Mouse (Mus musculus) embryonic facial prominence, embryonic 11.5 days (tissue): ENCODE results near the gene Kcnk4. TPM values are rescaled to one million over a fixed set of nuclear protein-coding genes. Genes with fewer than 3 reads are reported as not detected.
A peak's percentile ranks its signal among the peaks of the same experiment; 100 is the strongest.

Source experiments
- ATAC-seq: fragments of 200-750 bp; cut with Nextera tagmentation; replicated peaks from 2 replicates; pipeline ENCODE4 v1.8.0; 2017; ENCODE audit warnings: low read depth; ENCODE audit not compliant: insufficient number of reproducible peaks, low FRiP score, low TSS enrichment
- DNase-seq: peaks from one replicate; pipeline ENCODE4 v3.0.0-alpha.2; 2015; ENCODE audit warnings: low spot score
- H3K27ac ChIP-seq: fragments of 300-500 bp; sonication (generic); replicated peaks from 2 replicates; pipeline ENCODE4 v1.5.1; 2014; ENCODE audit warnings: mild to moderate bottlenecking, low read depth, low read length, control low read depth
- H3K27me3 ChIP-seq: fragments of 300-500 bp; sonication (generic); 2 replicates; pipeline ENCODE4 v1.6.1; 2014; ENCODE audit warnings: mild to moderate bottlenecking, low read length, moderate library complexity, mixed read lengths; ENCODE audit not compliant: control insufficient read depth, insufficient read depth
- H3K36me3 ChIP-seq: fragments of 300-500 bp; sonication (generic); replicated peaks from 2 replicates; pipeline ENCODE4 v1.6.1; 2014; ENCODE audit warnings: low read depth, mild to moderate bottlenecking, low read length, moderate library complexity, mixed read lengths; ENCODE audit not compliant: control insufficient read depth, insufficient read depth
- H3K4me1 ChIP-seq: fragments of 300-500 bp; sonication (generic); 2 replicates; pipeline ENCODE4 v1.6.1; 2014; ENCODE audit warnings: low read length, mixed read lengths; ENCODE audit not compliant: control insufficient read depth, insufficient read depth
- H3K4me2 ChIP-seq: fragments of 300-500 bp; sonication (generic); 2 replicates; pipeline ENCODE4 v1.6.1; 2014; ENCODE audit warnings: low read depth, mild to moderate bottlenecking, control low read depth, low read length, moderate library complexity
- H3K4me3 ChIP-seq: fragments of 300-500 bp; sonication (generic); 2 replicates; pipeline ENCODE4 v1.5.1; 2014; ENCODE audit warnings: low read depth, low read length, control low read depth
- H3K9ac ChIP-seq: fragments of 300-500 bp; sonication (generic); replicated peaks from 2 replicates; pipeline ENCODE4 v1.6.1; 2014; ENCODE audit warnings: mild to moderate bottlenecking, control low read depth, low read length
- H3K9me3 ChIP-seq: fragments of 300-500 bp; sonication (generic); replicated peaks from 2 replicates; pipeline ENCODE4 v1.6.1; 2016; ENCODE audit warnings: mild to moderate bottlenecking, low read length, inconsistent platforms, mixed read lengths; ENCODE audit not compliant: control insufficient read depth
- WGBS: fragments of 180-500 bp; shearing (Covaris S2); extraction: QIAGEN DNeasy Blood & Tissue Kit; methylation state at CpG from one replicate; pipeline ENCODE4 v1.1.7; 2014; 5-methylcytosine and 5-hydroxymethylcytosine counted together
- polyA plus RNA-seq: library from polyadenylated mRNA; unstranded; fragments of >200 nt; fragmentation: Nextera tagmentation; extraction: Ambion mirVana; gene quantifications from 2 replicates; pipeline ENCODE4 v1.2.1, GENCODE M21; 2014

Kcnk4 gene
- polyA plus RNA-seq, 1 experiment from 2014 or later = 0.32 TPM

DNA sequence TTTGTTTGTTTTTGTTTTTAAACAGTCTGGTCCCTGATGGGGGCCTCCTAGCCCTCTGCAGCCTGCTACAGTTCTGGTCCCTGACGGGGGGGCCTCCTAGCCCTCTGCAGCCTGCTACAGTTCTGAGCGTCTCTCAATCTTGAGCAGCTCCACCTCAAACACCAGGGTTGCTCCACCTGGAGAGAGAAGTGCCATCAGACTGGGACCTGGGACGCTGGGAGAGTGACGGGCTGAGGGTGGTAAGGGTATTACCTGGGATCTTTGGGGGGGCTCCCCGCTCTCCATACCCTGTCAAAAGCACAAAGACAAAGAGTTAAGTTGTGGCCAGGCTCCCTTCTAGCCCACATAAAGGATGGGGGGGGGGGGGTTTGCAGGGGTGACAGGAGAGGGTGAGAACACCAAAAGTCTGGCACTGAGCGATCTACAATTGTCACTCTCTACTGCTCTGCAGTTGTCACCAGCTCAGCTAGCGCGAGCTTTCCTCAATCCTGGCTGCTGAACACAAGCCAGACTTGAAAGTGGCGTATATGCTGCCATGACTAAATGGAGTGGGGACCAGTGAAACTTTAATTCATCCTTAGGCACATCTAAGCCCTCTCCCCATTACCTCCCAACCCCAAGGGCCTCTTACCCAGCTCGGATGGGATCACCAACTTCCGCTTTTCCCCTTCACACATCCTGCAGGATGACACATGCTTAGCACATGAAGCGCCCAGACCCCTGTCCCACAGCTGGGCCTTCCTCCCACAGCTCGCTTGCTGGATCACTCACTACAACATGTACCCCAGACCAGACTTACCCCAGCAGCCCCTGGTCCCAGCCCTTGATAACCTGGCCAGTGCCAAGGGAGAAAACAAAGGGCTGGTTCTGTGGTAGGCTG is 43.7 kb upstream of the Kcnk4 start:
- ATAC-seq (no peak), DNase-seq (no peak)
- Histone ChIP-seq H3K4me3 (no peak overlapping the region), H3K36me3 (no peaks in the 10 kb centered on the region), H3K9ac (no peak overlapping the region), H3K27me3 (no peaks in the 10 kb centered on the region), H3K9me3 (no peaks in the 10 kb centered on the region), H3K4me1 (no peaks in the 10 kb centered on the region; the same call in 1 of the 2 replicates), H3K27ac (no peak overlapping the region), H3K4me2 (no peak overlapping the region; the same call in 1 of the 2 replicates)
- 84% methylated on average over 13 of the region's 13 CpGs for WGBS

DNA sequence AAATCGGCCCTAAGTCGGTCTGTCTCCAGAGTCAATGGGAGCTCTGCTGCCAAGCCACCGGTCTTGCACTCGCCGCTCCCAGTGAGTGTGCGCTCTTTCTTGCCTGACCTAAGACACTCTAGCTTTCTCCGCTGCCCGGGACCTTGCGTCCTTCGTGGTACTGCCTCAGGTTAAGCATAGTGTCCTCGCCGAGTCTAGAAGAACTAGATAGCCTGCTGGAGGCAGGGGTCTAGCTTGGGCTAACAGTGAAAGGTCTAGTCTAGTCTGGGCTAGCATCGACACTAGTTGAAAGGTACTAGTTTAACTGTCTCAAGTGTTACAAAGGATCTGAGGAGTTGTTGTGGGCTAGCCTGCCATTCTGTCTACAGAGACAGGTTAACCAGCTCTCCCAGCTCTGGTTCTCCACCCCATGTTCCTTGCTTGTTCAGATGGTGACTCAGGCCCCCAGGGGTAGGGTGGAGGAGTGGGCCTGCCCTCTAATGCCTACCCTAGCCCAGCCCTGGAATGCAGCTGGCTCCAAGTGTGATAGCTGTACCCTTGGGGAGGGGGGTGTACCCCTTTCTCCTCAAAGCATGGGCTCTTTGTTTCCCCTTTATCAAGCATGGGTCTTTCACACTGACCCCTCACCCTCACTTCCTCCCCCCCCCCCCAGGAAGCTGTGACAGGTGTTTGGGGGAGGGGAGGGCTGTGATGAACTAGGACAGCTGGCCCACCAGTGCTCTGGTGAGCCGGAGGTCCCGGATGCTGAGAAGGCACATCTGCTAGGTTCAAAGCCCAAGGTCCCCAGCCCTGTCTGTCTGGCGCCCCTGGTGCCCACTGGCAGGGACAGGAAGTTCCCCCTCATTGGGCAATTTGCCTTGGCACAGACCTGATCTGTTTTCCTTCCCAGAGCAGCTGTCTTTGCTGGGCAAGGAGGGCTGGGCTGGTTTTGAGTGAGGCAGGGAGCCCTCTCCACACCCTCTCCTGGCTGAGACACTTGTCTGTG is 41.5 kb upstream of the Kcnk4 start, which contains the start of gene Plcb3:
Gene Plcb3 (minus strand): TSS at position 934 of the 985 bp plus-strand sequence.
- ATAC-seq = no peak
- H3K4me1 ChIP-seq = no peaks in the 10 kb centered on the region; the same call in none of the 2 replicates
- H3K27me3 ChIP-seq = no peaks in the 10 kb centered on the region
- H3K36me3 ChIP-seq = no peaks in the 10 kb centered on the region
- under 1% methylated on average over 16 of the region's 16 CpGs for WGBS
- DNase-seq = peak; percentile 66
- H3K9ac ChIP-seq = peak within 1 kb of the TSS; percentile 77
- H3K9me3 ChIP-seq = no peaks in the 10 kb centered on the region
- H3K27ac ChIP-seq = peak within 1 kb of the TSS; percentile 82
- H3K4me3 ChIP-seq = peak within 1 kb of the TSS; percentile 65
- H3K4me2 ChIP-seq = peak within 1 kb of the TSS; percentile 85

DNA sequence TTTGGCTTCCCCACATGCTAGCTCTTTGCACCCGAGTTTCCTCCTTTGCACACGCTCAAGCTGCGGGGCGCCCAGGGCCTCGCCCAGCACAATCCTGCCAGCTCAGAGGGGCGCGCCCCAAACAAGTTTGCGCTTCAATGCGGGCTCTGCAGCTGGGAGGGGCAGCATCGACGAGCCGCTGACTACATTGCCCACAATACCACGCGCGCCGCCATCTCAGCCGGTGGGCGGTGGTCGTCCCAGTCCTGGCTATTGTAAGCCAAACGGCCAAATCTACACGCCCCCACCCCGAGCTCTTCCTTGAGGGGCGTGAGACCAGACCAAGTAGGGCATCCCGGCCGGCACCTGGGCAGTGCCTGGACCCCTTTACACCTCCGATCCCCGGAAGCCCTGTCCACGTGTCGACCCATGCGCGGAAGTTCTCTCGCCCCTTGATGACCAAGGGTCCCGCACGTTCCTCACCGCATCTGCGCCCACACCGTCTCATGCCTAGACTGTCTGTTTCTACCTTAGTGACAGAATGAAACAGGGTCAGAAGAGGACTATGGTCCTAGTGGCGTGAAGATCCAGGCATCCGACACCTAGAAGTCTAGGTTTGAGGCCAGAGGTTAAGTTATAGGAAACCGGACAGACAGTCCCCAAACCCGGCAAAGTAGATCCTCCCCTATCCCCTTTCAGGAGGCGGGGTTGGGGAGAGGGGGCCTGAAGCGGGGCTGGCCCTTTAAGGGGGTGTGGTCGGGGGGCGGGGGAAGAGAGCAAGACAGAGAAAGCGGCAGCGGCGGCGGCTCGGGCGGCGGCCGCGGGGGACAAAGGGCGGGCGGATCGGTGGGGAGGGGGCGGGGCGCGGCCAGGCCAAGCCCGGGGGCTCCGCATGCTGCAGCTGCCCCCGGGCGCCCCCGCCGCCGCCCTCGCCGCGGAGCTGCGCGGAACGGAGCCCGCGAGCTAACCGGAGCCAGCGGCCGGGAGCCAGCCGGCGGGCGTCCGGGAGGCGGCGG is 40.2 kb upstream of the Kcnk4 start, which contains the start of gene Ppp1r14b:
Gene Ppp1r14b (plus strand): TSS at position 758 of the 995 bp plus-strand sequence.
- peak; percentile 60 for ATAC-seq
- peak within 1 kb of the TSS; percentile 85 for H3K4me2 ChIP-seq
- H3K27ac ChIP-seq = peak within 1 kb of the TSS; percentile 82
- peak within 1 kb of the TSS; percentile 77 for H3K9ac ChIP-seq
- no peaks in the 10 kb centered on the region for H3K36me3 ChIP-seq
- no peaks in the 10 kb centered on the region for H3K27me3 ChIP-seq
- H3K4me1 ChIP-seq = peaks cover 2% of the 10 kb centered on the region
- no peaks in the 10 kb centered on the region for H3K9me3 ChIP-seq
- peak; percentile 94 for DNase-seq
- WGBS = under 1% methylated on average over 61 of the region's 84 CpGs
- H3K4me3 ChIP-seq = peak within 1 kb of the TSS; percentile 65

DNA sequence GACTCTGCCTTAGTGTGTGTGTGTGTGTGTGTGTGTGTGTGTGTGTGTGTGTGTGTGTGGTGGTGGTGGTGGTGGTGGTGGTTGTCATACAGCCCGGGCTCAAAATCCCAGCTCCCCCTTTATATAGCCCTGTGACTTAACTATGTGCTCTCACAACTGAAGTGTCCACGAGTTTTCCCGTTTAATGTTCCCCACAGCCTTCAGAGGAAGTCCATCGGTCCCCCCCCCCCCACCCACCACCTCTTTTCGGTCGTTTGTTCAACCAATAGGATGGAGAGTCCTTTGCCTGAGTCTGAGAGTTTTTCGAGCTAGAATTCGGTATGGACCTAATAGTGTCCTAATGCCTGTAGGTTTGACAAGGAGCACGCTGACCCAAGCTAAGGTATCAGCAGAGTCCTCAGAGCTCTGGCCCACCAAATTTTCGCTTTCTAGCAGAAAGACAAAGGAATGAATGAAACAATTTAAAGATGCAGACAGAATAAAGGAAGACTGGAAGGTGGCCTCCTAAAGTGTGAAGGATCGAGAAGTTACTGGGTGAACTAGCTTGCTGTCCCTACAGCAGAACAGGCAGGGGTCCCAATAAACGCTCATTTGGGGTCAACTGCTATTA is 39.4 kb upstream of the Kcnk4 start:
- no peaks in the 10 kb centered on the region for H3K9me3 ChIP-seq
- no peak for DNase-seq
- peaks cover 2% of the 10 kb centered on the region; the same call in 1 of the 2 replicates for H3K4me1 ChIP-seq
- no peak overlapping the region for H3K27ac ChIP-seq
- no peak for ATAC-seq
- WGBS = 40% methylated on average over 12 of the region's 12 CpGs
- H3K4me2 ChIP-seq = peak overlapping the region; percentile 68
- no peaks in the 10 kb centered on the region for H3K27me3 ChIP-seq
- no peaks in the 10 kb centered on the region for H3K36me3 ChIP-seq
- H3K4me3 ChIP-seq = peak overlapping the region; percentile 65
- H3K9ac ChIP-seq = peak overlapping the region; percentile 77

DNA sequence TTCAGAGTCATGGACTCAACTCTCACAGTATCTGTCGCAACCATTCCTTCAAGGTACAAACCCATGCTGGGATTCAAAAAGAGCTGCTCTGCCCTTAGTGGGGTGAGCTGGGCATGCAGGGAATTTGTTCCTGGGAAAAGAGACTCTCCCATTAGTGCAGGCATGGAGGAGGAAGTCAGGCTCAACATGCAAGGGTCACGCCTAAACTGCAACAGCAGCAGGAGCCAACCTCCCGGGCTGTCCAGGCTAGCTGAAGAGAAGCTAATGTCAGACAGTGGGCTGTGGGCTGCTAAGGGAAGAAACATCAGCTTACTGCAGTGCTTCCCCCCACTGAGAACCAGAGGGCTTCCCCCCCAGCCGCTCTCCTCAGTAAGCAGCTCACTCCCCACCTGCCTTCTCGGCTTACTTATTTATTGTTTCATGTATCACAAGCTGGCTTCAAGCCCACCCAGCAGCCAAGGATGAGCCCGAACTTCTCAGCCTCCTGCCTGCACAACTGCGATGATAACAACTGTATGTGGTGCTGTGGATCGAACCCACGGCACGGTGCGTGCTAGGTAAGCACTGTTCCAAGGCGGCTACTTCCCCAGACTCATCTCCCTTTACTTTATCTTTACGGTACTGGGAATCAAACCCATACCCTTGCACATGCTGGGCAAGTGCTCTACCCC is 38.1 kb upstream of the Kcnk4 start:
- 76% methylated on average over 13 of the region's 13 CpGs for WGBS
- Histone ChIP-seq H3K27me3 (no peaks in the 10 kb centered on the region), H3K4me1 (peaks cover 2% of the 10 kb centered on the region), H3K27ac (no peak overlapping the region), H3K4me2 (no peak overlapping the region), H3K36me3 (no peaks in the 10 kb centered on the region), H3K4me3 (no peak overlapping the region), H3K9ac (no peak overlapping the region), H3K9me3 (no peaks in the 10 kb centered on the region)
- DNase-seq (no peak), ATAC-seq (no peak)

DNA sequence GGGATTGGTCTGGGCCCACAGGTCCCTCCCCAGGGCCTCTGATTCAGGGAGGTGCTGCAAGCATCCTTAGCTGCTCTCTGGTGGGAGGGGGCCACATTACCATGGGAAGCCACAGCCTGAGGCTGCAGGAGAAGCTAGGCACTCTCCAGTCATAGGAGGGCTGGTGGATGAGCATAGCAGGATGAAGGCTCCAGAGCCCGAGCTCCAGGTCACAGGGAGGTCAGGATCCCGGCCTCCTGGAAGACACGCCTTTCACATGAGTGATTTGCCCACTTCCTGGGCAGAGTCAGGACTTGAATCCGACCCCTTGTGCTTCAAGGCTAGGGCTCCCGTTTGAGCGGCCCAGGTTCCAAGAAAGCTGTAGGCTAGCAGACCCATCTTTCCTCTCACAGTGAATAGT is 37.3 kb upstream of the Kcnk4 start:
- no peaks in the 10 kb centered on the region for H3K9me3 ChIP-seq
- WGBS = 23% methylated on average over 6 of the region's 6 CpGs
- DNase-seq = no peak
- H3K27ac ChIP-seq = no peak overlapping the region
- H3K36me3 ChIP-seq = no peaks in the 10 kb centered on the region
- H3K4me2 ChIP-seq = no peak overlapping the region
- no peaks in the 10 kb centered on the region for H3K27me3 ChIP-seq
- no peak overlapping the region for H3K9ac ChIP-seq
- no peak for ATAC-seq
- peaks cover 2% of the 10 kb centered on the region for H3K4me1 ChIP-seq
- H3K4me3 ChIP-seq = no peak overlapping the region
